20 mouse cellular contexts compared by ENCODE assay signal in the genomic region with DNA sequence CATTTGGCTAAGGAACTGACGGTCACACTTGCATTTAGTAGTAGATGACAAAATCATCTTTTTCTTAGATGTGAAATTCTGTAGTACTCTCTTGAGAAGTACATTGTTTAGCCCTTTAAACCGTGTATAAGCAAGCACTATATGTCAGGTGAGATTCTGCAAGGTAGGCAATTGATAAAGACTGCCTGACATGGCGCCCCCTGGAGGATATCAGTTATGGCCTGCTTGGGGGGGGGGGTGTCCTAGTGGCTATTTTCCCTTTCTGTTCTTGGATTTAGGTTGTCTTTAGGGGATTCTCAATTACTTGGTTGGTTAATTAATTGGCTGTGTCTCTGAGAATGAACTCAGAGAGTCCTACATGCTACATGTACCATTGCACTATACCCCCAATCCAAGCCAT. TPM values are rescaled to one million over a fixed set of nuclear protein-coding genes. Genes with fewer than 3 reads are reported as not detected.
A peak's percentile ranks its signal among the peaks of the same experiment; 100 is the strongest.
DNase-seq lines count a peak whose midpoint lies in the region; ATAC-seq and TF ChIP-seq lines count a peak whose summit lies in the region.
"Had no signal": no experiment of that assay in that cellular context is flagged by ENCODE, and none has a peak within 500 bp of the region (broad histone marks: within the 10 kb centered on the region; RNA-seq: fewer than 3 reads in every experiment).

No protein-coding gene starts in this region.

- no peak overlapping the region for H3K4me3 ChIP-seq in heart, embryonic 12.5 days
- H3K4me3 ChIP-seq in intestine, postnatal 0 days (ENCODE audit: low read depth, low read length): no peak overlapping the region
- H3K4me3 ChIP-seq in intestine, embryonic 15.5 days (replicated peaks): no peak overlapping the region
- no peak overlapping the region for H3K4me3 ChIP-seq in neural tube, embryonic 13.5 days
- H3K4me3 ChIP-seq: embryonic facial prominence, embryonic 13.5 days; forebrain, embryonic 15.5 days; hindbrain, embryonic 13.5 days; midbrain, embryonic 10.5 days had no signal

- no peaks in the 10 kb centered on the region for H3K9me3 ChIP-seq in heart, embryonic 12.5 days (replicated peaks)
- no peaks in the 10 kb centered on the region for H3K9me3 ChIP-seq in intestine, postnatal 0 days (ENCODE audit: control insufficient read depth)
- no peaks in the 10 kb centered on the region for H3K9me3 ChIP-seq in intestine, embryonic 15.5 days
- H3K9me3 ChIP-seq in neural tube, embryonic 13.5 days: no peaks in the 10 kb centered on the region
- H3K9me3 ChIP-seq: embryonic facial prominence, embryonic 13.5 days; forebrain, embryonic 15.5 days; G1E; hindbrain, embryonic 13.5 days; midbrain, embryonic 10.5 days had no signal

- no peaks in the 10 kb centered on the region for H3K36me3 ChIP-seq in heart, embryonic 12.5 days
- no peaks in the 10 kb centered on the region for H3K36me3 ChIP-seq in intestine, postnatal 0 days (ENCODE audit: control insufficient read depth, insufficient read depth)
- H3K36me3 ChIP-seq in intestine, embryonic 15.5 days: no peaks in the 10 kb centered on the region
- H3K36me3 ChIP-seq in neural tube, embryonic 13.5 days: no peaks in the 10 kb centered on the region
- H3K36me3 ChIP-seq: embryonic facial prominence, embryonic 13.5 days; forebrain, embryonic 15.5 days; G1E; hindbrain, embryonic 13.5 days; midbrain, embryonic 10.5 days had no signal

- intact Hi-C loops in heart, postnatal 36 days (cut with DNase I): no loop called here

- ATAC-seq in heart, embryonic 12.5 days (ENCODE audit: insufficient number of reproducible peaks, low FRiP score): no peak
- no peak for ATAC-seq in intestine, postnatal 0 days
- no peak for ATAC-seq in intestine, embryonic 15.5 days
- no peak for ATAC-seq in neural tube, embryonic 13.5 days (ENCODE audit: low read depth)
- no peak for ATAC-seq in inflammation-experienced regulatory T-cells, adult 6 months
- ATAC-seq: activated CD4-positive, CD25-positive, alpha-beta regulatory T cell, adult 4 months; forebrain, embryonic 15.5 days had no signal

- no peaks in the 10 kb centered on the region for H3K27me3 ChIP-seq in heart, embryonic 12.5 days (replicated peaks)
- no peaks in the 10 kb centered on the region for H3K27me3 ChIP-seq in intestine, postnatal 0 days (replicated peaks; ENCODE audit: control insufficient read depth, insufficient read depth, low read length)
- H3K27me3 ChIP-seq in intestine, embryonic 15.5 days (replicated peaks): no peaks in the 10 kb centered on the region
- no peaks in the 10 kb centered on the region for H3K27me3 ChIP-seq in neural tube, embryonic 13.5 days
- H3K27me3 ChIP-seq: embryonic facial prominence, embryonic 13.5 days; forebrain, embryonic 15.5 days; hindbrain, embryonic 13.5 days had no signal

- H3K27ac ChIP-seq in heart, embryonic 12.5 days (ENCODE audit: poor library complexity, severe bottlenecking): 0 out of 2 replicates have a peak overlapping the region, but pooled peaks have one; percentile 78
- no peak overlapping the region for H3K27ac ChIP-seq in intestine, postnatal 0 days (ENCODE audit: low read depth, low read length)
- H3K27ac ChIP-seq in intestine, embryonic 15.5 days: no peak overlapping the region
- peak overlapping the region; percentile 68; the same call in 1 of the 2 replicates for H3K27ac ChIP-seq in neural tube, embryonic 13.5 days (replicated peaks)
- H3K27ac ChIP-seq: embryonic facial prominence, embryonic 13.5 days; forebrain, embryonic 15.5 days; macrophage; midbrain, embryonic 10.5 days had no signal

- no peak overlapping the region for H3K9ac ChIP-seq in heart, embryonic 12.5 days
- no peak overlapping the region for H3K9ac ChIP-seq in intestine, postnatal 0 days (ENCODE audit: low read depth, low read length)
- no peak overlapping the region for H3K9ac ChIP-seq in intestine, embryonic 15.5 days
- no peak overlapping the region for H3K9ac ChIP-seq in neural tube, embryonic 13.5 days
- H3K9ac ChIP-seq: embryonic facial prominence, embryonic 13.5 days; forebrain, embryonic 15.5 days; hindbrain, embryonic 13.5 days had no signal

- no peak overlapping the region for H3K4me2 ChIP-seq in heart, embryonic 12.5 days
- H3K4me2 ChIP-seq in intestine, postnatal 0 days (replicated peaks; ENCODE audit: low read depth): no peak overlapping the region
- no peak overlapping the region for H3K4me2 ChIP-seq in intestine, embryonic 15.5 days (replicated peaks)
- H3K4me2 ChIP-seq in neural tube, embryonic 13.5 days: no peak overlapping the region
- H3K4me2 ChIP-seq: embryonic facial prominence, embryonic 13.5 days; forebrain, embryonic 15.5 days; hindbrain, embryonic 13.5 days had no signal

- peaks cover 68% of the 10 kb centered on the region for H3K4me1 ChIP-seq in heart, embryonic 12.5 days (replicated peaks)
- H3K4me1 ChIP-seq in intestine, postnatal 0 days (replicated peaks; ENCODE audit: control insufficient read depth, insufficient read depth, low read length): no peaks in the 10 kb centered on the region
- no peaks in the 10 kb centered on the region for H3K4me1 ChIP-seq in intestine, embryonic 15.5 days (replicated peaks)
- H3K4me1 ChIP-seq in neural tube, embryonic 13.5 days (replicated peaks): peaks cover 14% of the 10 kb centered on the region; the same call in 1 of the 2 replicates
- H3K4me1 ChIP-seq: embryonic facial prominence, embryonic 13.5 days; forebrain, embryonic 15.5 days; midbrain, embryonic 10.5 days had no signal

- DNase-seq in heart, postnatal 36 days: no peak
- DNase-seq in neural tube, embryonic 10.5 days (ENCODE audit: extremely low spot score, low spot score): no peak
- DNase-seq: adrenal gland, postnatal 14 days; kidney, adult 11 months; left cerebral cortex, postnatal 4 days; liver; lung, adult 2 months; thymus, postnatal 25 days had no signal

- WGBS in heart, embryonic 12.5 days: 68% methylated on average over 3 of the region's 3 CpGs
- 83% methylated on average over 3 of the region's 3 CpGs for WGBS in intestine, postnatal 0 days
- WGBS in intestine, embryonic 15.5 days: 74% methylated on average over 3 of the region's 3 CpGs
- WGBS in neural tube, embryonic 13.5 days: 82% methylated on average over 3 of the region's 3 CpGs

- peak; percentile 30 for TF ChIP-seq CTCF in intestine, postnatal 0 days (IDR thresholded peaks at IDR 0.05; ENCODE audit: low read depth)

RNA-seq across cellular contexts. Expression of a gene that starts 31.5 kb away (rescaled TPM):
- polyA plus RNA-seq in heart, embryonic 12.5 days (2016; fragmentation: Nextera tagmentation; extraction: Ambion mirVana): 217 and 222 TPM in 2 replicates
- 100 to 1,000 TPM; 171 to 215 TPM for total RNA-seq in heart, postnatal 36 days (2021)
- polyA plus RNA-seq in intestine, postnatal 0 days (2015; fragmentation: Nextera tagmentation; extraction: Ambion mirVana): 1.4 and 2.3 TPM in 2 replicates
- polyA plus RNA-seq in intestine, embryonic 15.5 days (2015; fragmentation: Nextera tagmentation; extraction: Ambion mirVana): 1.8 and 2.4 TPM in 2 replicates
- 42.2 and 47.1 TPM in 2 replicates for polyA plus RNA-seq in neural tube, embryonic 13.5 days (2015; fragmentation: Nextera tagmentation; extraction: Ambion mirVana)
- polyA plus RNA-seq in inflammation-experienced regulatory T-cells, adult 6 months (2017; shearing (Covaris generic)): under 1 TPM; 0.21 to 0.70 (median 0.37) TPM
- polyA plus RNA-seq: activated CD4-positive, CD25-positive, alpha-beta regulatory T cell, adult 4 months; G1E; macrophage had no signal

Comparison
In these comparisons a context has a peak if more than half of its experiments do, and no peak if none do; other contexts are left out.
1. H3K27ac ChIP-seq: peak in heart, embryonic 12.5 days (single experiment) and neural tube, embryonic 13.5 days (single experiment); none in intestine, postnatal 0 days (single experiment) and intestine, embryonic 15.5 days (single experiment).
2. RNA of a gene that starts 31.5 kb away (polyA plus RNA-seq): 217 to 222 TPM in heart, embryonic 12.5 days and 42.2 to 47.1 TPM in neural tube, embryonic 13.5 days; 1.8 to 2.4 TPM in intestine, embryonic 15.5 days, 1.4 to 2.3 TPM in intestine, postnatal 0 days and 0.21 to 0.70 TPM in inflammation-experienced regulatory T-cells, adult 6 months; every median in the first group is over 10 times any median in the second.